Mouse (Mus musculus) olfactory bulb, adult 2 months (tissue): Measurements from ENCODE around the gene Krt2.

ENCODE experiments used
- CTCF ChIP-seq: fragments of 200-500 bp; IDR thresholded peaks from 2 replicates; pipeline ENCODE4 v1.5.1; 2012; ENCODE audit warnings: low read depth, mild to moderate bottlenecking, low read length, moderate library complexity; ENCODE audit not compliant: insufficient read depth
- POLR2A ChIP-seq: fragments of 200-500 bp; IDR thresholded peaks from 2 replicates; pipeline ENCODE4 v1.6.1; 2012; ENCODE audit warnings: mild to moderate bottlenecking, low read depth, low read length, moderate library complexity; ENCODE audit not compliant: insufficient read depth

- TF ChIP-seq POLR2A: no peak
- TF ChIP-seq CTCF: no peak
Observed at GRCm38 (mm10) chr15:101859735-101860170, 41.8 kb upstream of the Krt2 start.
